Comparison of ENCODE assay signal across 28 mouse cellular contexts in genomic region chr11:118113516-118114205, GRCm38 (mm10). TPM values are rescaled to one million over a fixed set of nuclear protein-coding genes. Genes with fewer than 3 reads are reported as not detected.
DNase-seq lines count a peak whose midpoint lies in the region; ATAC-seq and TF ChIP-seq lines count a peak whose summit lies in the region.
"Had no signal": no experiment of that assay in that cellular context is flagged by ENCODE, and none has a peak within 500 bp of the region (broad histone marks: within the 10 kb centered on the region; RNA-seq: fewer than 3 reads in every experiment).

No protein-coding gene starts in this region.

- no peaks in the 10 kb centered on the region for H3K4me1 ChIP-seq in midbrain, embryonic 11.5 days (ENCODE audit: control insufficient read depth, insufficient read depth, low read length)
- H3K4me1 ChIP-seq in midbrain, embryonic 10.5 days: no peaks in the 10 kb centered on the region
- peaks cover 25% of the 10 kb centered on the region for H3K4me1 ChIP-seq in thymus, adult 2 months (replicated peaks; ENCODE audit: control insufficient read depth, insufficient read depth, low read length)
- H3K4me1 ChIP-seq: forebrain, embryonic 12.5 days; forebrain, embryonic 15.5 days; hindbrain, embryonic 15.5 days had no signal

- no peak overlapping the region for H3K27ac ChIP-seq in midbrain, embryonic 11.5 days (ENCODE audit: low read depth, low read length)
- no peak overlapping the region for H3K27ac ChIP-seq in midbrain, embryonic 10.5 days (replicated peaks)
- H3K27ac ChIP-seq in thymus, adult 2 months (ENCODE audit: control insufficient read depth, insufficient read depth, low read length): peak overlapping the region; percentile 52; the same call in 1 of the 2 replicates
- H3K27ac ChIP-seq: embryonic facial prominence, embryonic 13.5 days; forebrain, embryonic 12.5 days; forebrain, embryonic 15.5 days; heart, embryonic 15.5 days; hindbrain, embryonic 15.5 days had no signal

- DNase-seq in midbrain, embryonic 11.5 days (ENCODE audit: low spot score, missing footprints): peak; percentile 19
- DNase-seq in midbrain, embryonic 10.5 days (ENCODE audit: low spot score): no peak
- DNase-seq in thymus, adult 2 months: peak; percentile 35
- DNase-seq in thymus, postnatal 14 days: peak; percentile 60
- peak; percentile 58 for DNase-seq in thymus, postnatal 4 days
- no peak for DNase-seq in kidney, adult 11 months
- DNase-seq in left cerebral cortex, adult 9 months (ENCODE audit: low spot score in 2 of 2): no peak
- no peak for DNase-seq in kidney, adult 8-10 months
- DNase-seq: adrenal gland, adult 2 months; adrenal gland, postnatal 14 days; cerebellum, adult 11 months; cerebellum, adult 2 months; cerebellum, postnatal 10 days; cerebellum, postnatal 36 days; embryo, embryonic 11 days; gastrocnemius, postnatal 25 days; heart, adult 18-20 months; heart, postnatal 14 days; heart, postnatal 4 days had no signal

- H3K36me3 ChIP-seq in midbrain, embryonic 11.5 days (ENCODE audit: control insufficient read depth, insufficient read depth, low read length): no peaks in the 10 kb centered on the region
- H3K36me3 ChIP-seq in midbrain, embryonic 10.5 days: no peaks in the 10 kb centered on the region
- no peaks in the 10 kb centered on the region for H3K36me3 ChIP-seq in thymus, adult 2 months (ENCODE audit: control insufficient read depth, insufficient read depth, low read length)
- H3K36me3 ChIP-seq: embryonic facial prominence, embryonic 10.5 days; embryonic facial prominence, embryonic 13.5 days; forebrain, embryonic 12.5 days; forebrain, embryonic 15.5 days; heart, embryonic 12.5 days; heart, embryonic 15.5 days; hindbrain, embryonic 15.5 days had no signal

- no peak for ATAC-seq in midbrain, embryonic 11.5 days (ENCODE audit: low FRiP score)
- ATAC-seq: CD4-positive, CD25-positive, alpha-beta regulatory T cell, adult 4 months; forebrain, embryonic 15.5 days had no signal

- no peaks in the 10 kb centered on the region for H3K27me3 ChIP-seq in midbrain, embryonic 11.5 days (ENCODE audit: control insufficient read depth, insufficient read depth, low read length)
- H3K27me3 ChIP-seq in midbrain, embryonic 10.5 days (ENCODE audit: low read depth, poor library complexity, severe bottlenecking): no peaks in the 10 kb centered on the region
- H3K27me3 ChIP-seq in thymus, adult 2 months (ENCODE audit: control insufficient read depth, insufficient read depth, low read length): no peaks in the 10 kb centered on the region
- H3K27me3 ChIP-seq: embryonic facial prominence, embryonic 13.5 days; forebrain, embryonic 12.5 days; forebrain, embryonic 15.5 days; heart, embryonic 15.5 days; hindbrain, embryonic 15.5 days had no signal

- no peak overlapping the region for H3K9ac ChIP-seq in midbrain, embryonic 11.5 days (ENCODE audit: low read length)
- H3K9ac ChIP-seq: embryonic facial prominence, embryonic 13.5 days; forebrain, embryonic 12.5 days; forebrain, embryonic 15.5 days; heart, embryonic 12.5 days; heart, embryonic 15.5 days; hindbrain, embryonic 15.5 days had no signal

- no peak for TF ChIP-seq CTCF in thymus, adult 2 months (IDR thresholded peaks at IDR 0.05; ENCODE audit: borderline replicate concordance, control insufficient read depth, extremely low read depth, insufficient read depth, low read length, poor library complexity)

- no peaks in the 10 kb centered on the region for H3K9me3 ChIP-seq in midbrain, embryonic 11.5 days (ENCODE audit: control insufficient read depth, low read length)
- no peaks in the 10 kb centered on the region for H3K9me3 ChIP-seq in midbrain, embryonic 10.5 days (replicated peaks)
- H3K9me3 ChIP-seq: embryonic facial prominence, embryonic 10.5 days; embryonic facial prominence, embryonic 13.5 days; forebrain, embryonic 12.5 days; forebrain, embryonic 15.5 days; heart, embryonic 12.5 days; heart, embryonic 15.5 days; hindbrain, embryonic 15.5 days had no signal

- H3K4me3 ChIP-seq in midbrain, embryonic 11.5 days (ENCODE audit: low read depth, low read length): no peak overlapping the region
- no peak overlapping the region for H3K4me3 ChIP-seq in midbrain, embryonic 10.5 days
- H3K4me3 ChIP-seq in thymus, adult 2 months (ENCODE audit: control insufficient read depth, insufficient read depth, low read length): no peak overlapping the region
- H3K4me3 ChIP-seq: embryonic facial prominence, embryonic 10.5 days; embryonic facial prominence, embryonic 13.5 days; erythroblast, embryonic 14.5 days; forebrain, embryonic 12.5 days; forebrain, embryonic 15.5 days; heart, embryonic 12.5 days; heart, embryonic 15.5 days; hindbrain, embryonic 15.5 days had no signal

- 81% methylated on average over 14 of the region's 14 CpGs for WGBS in midbrain, embryonic 11.5 days
- WGBS in midbrain, embryonic 10.5 days: 89% methylated on average over 14 of the region's 14 CpGs
- WGBS in thymus, adult 2 months: 57% methylated on average over 14 of the region's 14 CpGs

- TF ChIP-seq POLR2A in thymus, adult 2 months (IDR thresholded peaks at IDR 0.05; ENCODE audit: control insufficient read depth, extremely low read depth, insufficient read depth, low read length, poor library complexity): no peak

- no peak overlapping the region for H3K4me2 ChIP-seq in midbrain, embryonic 11.5 days
- H3K4me2 ChIP-seq: embryonic facial prominence, embryonic 13.5 days; forebrain, embryonic 12.5 days; forebrain, embryonic 15.5 days; heart, embryonic 12.5 days; heart, embryonic 15.5 days; hindbrain, embryonic 15.5 days had no signal

RNA-seq across cellular contexts. Expression of gene Dnah17, which starts 16.8 kb away (rescaled TPM):
- polyA plus RNA-seq in midbrain, embryonic 11.5 days (2014; fragmentation: Nextera tagmentation; extraction: Ambion mirVana): 0.08 and 0.11 TPM in 2 replicates
- polyA plus RNA-seq in midbrain, embryonic 10.5 days (2016; fragmentation: Nextera tagmentation; extraction: Ambion mirVana): 0.14 and 0.17 TPM in 2 replicates
- polyA plus RNA-seq in thymus, adult 2 months (2012; rRNA removed): 1.8 and 2.3 TPM in 2 replicates
- polyA plus RNA-seq: erythroblast, embryonic 14.5 days had no signal

Comparison
In these comparisons a context has a peak if more than half of its experiments do, and no peak if none do; other contexts are left out.
1. DNase-seq: peak in midbrain, embryonic 11.5 days (single experiment), thymus, adult 2 months (single experiment), thymus, postnatal 14 days (single experiment) and thymus, postnatal 4 days (single experiment); none in midbrain, embryonic 10.5 days (single experiment), kidney, adult 11 months (single experiment), left cerebral cortex, adult 9 months (0 of 2) and kidney, adult 8-10 months (0 of 2).